Mouse (Mus musculus) heart, adult 2 months (tissue): ENCODE data around the gene Cfdp1.

ENCODE experiments used
- CTCF ChIP-seq: fragments of 200-600 bp; IDR thresholded peaks from 2 replicates; pipeline ENCODE4 v1.8.1; 2022; ENCODE audit warnings: antibody characterized with exemption, mild to moderate bottlenecking, moderate library complexity
- EP300 ChIP-seq: fragments of 200-500 bp; IDR thresholded peaks from 2 replicates; pipeline ENCODE4 v1.6.1; 2011; ENCODE audit warnings: low read depth, low read length, control low read depth; ENCODE audit not compliant: insufficient read depth

- TF ChIP-seq EP300, result no peak
- TF ChIP-seq CTCF, result peak; percentile 57
Measured at GRCm38 (mm10) chr8:111739604-111740003, 114.5 kb downstream of the Cfdp1 start.
